Mouse (Mus musculus): ENCODE data around the gene S1pr1.

The S1pr1 gene

GRCm38 (mm10) chr3:115728211-115728610 lies 13.3 kb upstream of the S1pr1 start:
- TF ChIP-seq GATA4 (IDR thresholded peaks at IDR 0.05; ENCODE audit: insufficient replicate concordance, low read length), result no peak

- TF ChIP-seq GATA4 (IDR thresholded peaks at IDR 0.05; ENCODE audit: insufficient replicate concordance, low read length), result no peak
These were observed 4.0 kb upstream of the S1pr1 start for GRCm38 (mm10) chr3:115718886-115719285.

GRCm38 (mm10) chr3:115715900-115716515 lies 1.1 kb upstream of the S1pr1 start:
- TF ChIP-seq GATA4 (IDR thresholded peaks at IDR 0.05; ENCODE audit: insufficient replicate concordance, low read length), result no peak

DNA sequence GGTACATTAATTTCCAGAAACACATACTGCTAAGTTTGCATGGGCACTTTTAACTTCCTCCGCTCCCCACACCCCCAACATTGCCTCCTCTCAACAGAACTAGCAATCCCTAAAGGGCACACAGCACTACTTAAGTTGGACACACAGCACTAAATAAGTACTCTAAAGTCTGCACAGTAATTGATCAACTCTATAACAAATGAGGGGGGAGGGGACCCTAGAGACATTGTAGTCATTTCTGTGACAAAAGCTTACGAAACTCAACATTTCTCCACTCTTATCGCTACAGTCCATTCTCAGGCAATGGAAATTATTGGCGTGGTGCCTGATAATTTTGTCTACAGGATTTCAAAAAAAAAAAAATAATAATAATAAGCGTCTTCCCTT lies 830 bp downstream of the S1pr1 start:
- peak; percentile 4; the same call in 1 of the 2 replicates for TF ChIP-seq GATA4 (IDR thresholded peaks at IDR 0.05; ENCODE audit: insufficient replicate concordance, low read length)

- no peak for TF ChIP-seq GATA4 (IDR thresholded peaks at IDR 0.05; ENCODE audit: insufficient replicate concordance, low read length)
These were observed 1.3 kb downstream of the S1pr1 start for GRCm38 (mm10) chr3:115713417-115714048.

GRCm38 (mm10) chr3:115712808-115713200 lies 2.1 kb downstream of the S1pr1 start:
- no peak for TF ChIP-seq GATA4 (IDR thresholded peaks at IDR 0.05; ENCODE audit: insufficient replicate concordance, low read length)

DNA sequence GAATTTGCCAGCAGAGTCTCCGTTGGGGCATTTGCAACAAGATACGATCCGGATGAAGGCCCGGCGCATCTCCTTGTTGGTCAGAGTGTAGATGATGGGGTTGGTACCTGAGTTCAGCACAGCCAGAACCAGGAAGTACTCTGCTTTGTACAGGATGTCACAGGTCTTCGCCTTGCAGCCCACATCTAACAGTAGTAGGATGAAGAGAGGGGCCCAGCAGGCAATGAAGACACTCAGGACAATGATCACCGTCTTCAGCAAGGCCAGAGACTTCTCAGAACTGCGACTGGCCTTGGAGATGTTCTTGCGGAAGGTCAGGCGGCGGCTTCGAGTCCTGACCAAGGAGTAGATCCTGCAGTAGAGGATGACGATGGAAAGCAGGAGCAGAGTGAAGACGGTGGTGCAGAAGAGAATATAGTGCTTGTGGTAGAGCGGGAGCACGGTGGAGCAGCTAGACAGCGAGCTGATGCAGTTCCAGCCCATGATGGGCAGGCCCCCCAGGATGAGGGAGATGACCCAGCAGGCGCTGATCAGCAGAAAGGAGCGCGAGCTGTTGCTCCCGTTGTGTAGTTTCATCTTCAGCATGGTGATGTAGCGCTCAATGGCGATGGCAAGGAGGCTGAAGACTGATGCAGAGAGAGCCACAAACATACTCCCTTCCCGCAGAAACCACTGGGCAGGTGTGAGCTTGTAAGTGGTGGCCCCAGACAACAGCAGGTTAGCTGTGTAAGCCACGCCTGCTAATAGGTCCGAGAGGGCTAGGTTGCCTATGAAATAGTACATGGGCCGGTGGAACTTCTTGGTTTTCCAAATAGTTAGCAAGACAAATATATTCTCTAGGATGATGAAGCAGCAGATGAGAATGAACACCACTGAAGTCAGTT lies 2.7 kb downstream of the S1pr1 start:
- TF ChIP-seq GATA4 (IDR thresholded peaks at IDR 0.05; ENCODE audit: insufficient replicate concordance, low read length), result no peak

DNA sequence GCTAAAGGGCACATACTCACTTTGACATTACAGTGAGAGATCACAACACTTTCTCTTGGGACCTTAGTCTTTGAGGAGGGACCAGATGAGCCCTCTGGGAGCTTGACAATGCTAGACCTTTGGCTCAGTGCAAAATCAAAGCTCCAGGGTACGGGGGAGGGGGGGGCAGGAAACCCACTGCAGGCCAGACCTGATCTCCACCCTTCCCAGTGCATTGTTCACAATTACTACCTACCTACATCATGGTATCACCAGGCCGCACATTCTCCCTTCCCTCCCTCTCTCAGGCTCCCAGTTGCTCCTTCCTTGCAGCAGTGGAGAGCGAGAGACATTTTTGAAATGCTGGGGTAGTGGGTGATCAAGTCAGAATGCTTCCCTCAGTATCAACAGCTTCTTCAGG lies 3.5 kb downstream of the S1pr1 start:
- TF ChIP-seq GATA4 (IDR thresholded peaks at IDR 0.05; ENCODE audit: insufficient replicate concordance, low read length), result no peak

- TF ChIP-seq GATA4 (IDR thresholded peaks at IDR 0.05; ENCODE audit: insufficient replicate concordance, low read length), result no peak
These were observed 4.8 kb downstream of the S1pr1 start for GRCm38 (mm10) chr3:115710051-115710450.

- peak; percentile 87; the same call in 1 of the 2 replicates for TF ChIP-seq GATA4 (IDR thresholded peaks at IDR 0.05; ENCODE audit: insufficient replicate concordance, low read length)
These were observed 5.7 kb downstream of the S1pr1 start for GRCm38 (mm10) chr3:115709118-115709574.

GRCm38 (mm10) chr3:115706736-115707135 lies 8.1 kb downstream of the S1pr1 start:
- no peak for TF ChIP-seq GATA4 (IDR thresholded peaks at IDR 0.05; ENCODE audit: insufficient replicate concordance, low read length)

DNA sequence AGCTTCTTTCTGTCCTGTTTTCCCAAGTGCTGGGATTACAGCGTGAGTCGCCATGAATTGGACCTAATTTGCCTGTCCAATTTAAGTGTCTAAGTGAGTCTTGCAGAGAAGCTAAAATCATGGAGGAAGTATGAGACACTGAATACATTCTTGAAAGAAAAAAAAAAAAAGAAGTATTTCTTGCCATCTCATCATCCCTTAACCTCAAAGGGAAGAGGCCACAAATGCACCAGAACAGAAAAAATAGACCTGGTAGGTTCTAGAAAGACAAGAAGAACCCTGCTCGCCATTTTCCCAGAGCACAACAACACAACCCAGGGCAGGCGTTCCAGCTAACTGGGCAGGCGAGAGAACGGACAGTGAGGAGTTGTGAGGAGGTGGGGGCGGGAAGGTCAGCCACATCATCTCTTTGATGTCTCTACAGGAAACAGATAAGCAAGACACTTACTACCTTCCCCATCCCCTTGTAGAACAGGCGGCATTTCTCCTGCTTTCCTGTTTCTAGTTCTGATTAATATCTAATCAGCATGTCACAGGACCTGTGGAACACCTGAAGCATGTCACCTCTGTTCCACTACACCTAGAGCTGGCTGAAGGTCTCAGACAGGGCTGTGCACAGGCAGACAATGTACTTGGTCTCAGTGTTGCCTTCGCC lies 10.5 kb downstream of the S1pr1 start:
- no peak for TF ChIP-seq GATA4 (IDR thresholded peaks at IDR 0.05; ENCODE audit: insufficient replicate concordance, low read length)

GRCm38 (mm10) chr3:115703720-115704119 lies 11.2 kb downstream of the S1pr1 start:
- TF ChIP-seq GATA4 (IDR thresholded peaks at IDR 0.05; ENCODE audit: insufficient replicate concordance, low read length), result no peak

DNA sequence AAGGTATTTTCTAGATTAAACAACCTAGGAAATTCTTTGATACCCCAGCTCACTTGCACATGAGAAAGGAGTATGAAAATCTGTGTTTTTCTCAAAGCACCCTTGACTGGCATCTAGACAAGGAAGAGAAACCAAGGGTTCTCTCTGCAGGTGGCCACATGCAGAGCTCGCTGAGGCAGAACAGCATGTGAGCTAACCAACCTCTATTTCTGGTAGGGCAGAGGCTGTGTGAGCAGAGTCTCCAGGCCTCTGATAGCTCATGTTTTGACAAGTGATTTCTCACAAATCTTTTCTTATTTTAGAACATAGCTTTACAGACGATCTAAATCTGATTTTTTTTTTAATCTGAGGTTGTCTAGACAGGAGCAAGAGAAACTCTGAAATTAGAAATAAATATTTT lies 12.8 kb downstream of the S1pr1 start:
- no peak for TF ChIP-seq GATA4 (IDR thresholded peaks at IDR 0.05; ENCODE audit: insufficient replicate concordance, low read length)

DNA sequence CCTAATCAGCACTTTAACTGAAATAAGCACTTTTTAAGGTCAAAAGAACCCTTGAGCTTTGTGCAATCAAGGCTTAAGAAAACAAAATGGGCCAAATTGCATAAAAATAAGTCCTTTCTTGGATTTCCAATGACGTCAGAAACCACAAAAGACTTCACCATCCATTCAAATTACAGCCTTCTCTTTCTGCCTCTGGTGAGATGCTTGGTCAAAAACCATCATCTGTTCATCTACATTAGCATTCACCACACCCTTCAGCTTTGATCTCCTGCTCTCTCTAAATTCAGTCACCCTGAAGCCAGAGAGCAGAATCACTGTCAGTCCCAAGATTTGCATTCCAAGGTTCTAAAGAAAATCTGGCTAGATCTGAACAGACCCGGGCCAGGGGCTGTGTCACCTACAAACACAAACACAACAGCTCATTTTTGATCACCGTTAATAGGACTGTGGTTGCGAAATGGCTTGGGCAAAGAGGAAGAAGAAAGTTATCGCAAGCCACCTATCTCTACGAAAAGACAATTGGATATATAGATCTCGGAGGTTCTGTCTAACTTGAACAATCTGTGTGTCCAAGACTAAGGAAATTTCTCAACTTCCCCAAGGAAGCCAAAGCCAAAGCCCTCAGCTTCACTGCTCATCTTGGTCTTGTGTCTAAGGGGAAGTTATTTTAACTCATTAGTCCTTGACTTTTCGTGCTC lies 19.5 kb downstream of the S1pr1 start:
- no peak for TF ChIP-seq GATA4 (IDR thresholded peaks at IDR 0.05; ENCODE audit: insufficient replicate concordance, low read length)

All from liver, adult (tissue).